Mouse (Mus musculus) heart, adult 2 months (tissue): ENCODE measurements at regions not wholly inside any gene's neighbourhood (a gene's known extent, or its start where the extent isn't known, plus 50 kb on each side); places are given as distances from the start of the nearest gene placed in this dataset.

Experiments used
- CTCF ChIP-seq: fragments of 200-600 bp; IDR thresholded peaks from 2 replicates; pipeline ENCODE4 v1.8.1; 2022; ENCODE audit warnings: antibody characterized with exemption, mild to moderate bottlenecking, moderate library complexity
- EP300 ChIP-seq: fragments of 200-500 bp; IDR thresholded peaks from 2 replicates; pipeline ENCODE4 v1.6.1; 2011; ENCODE audit warnings: low read depth, low read length, control low read depth; ENCODE audit not compliant: insufficient read depth
- POLR2A ChIP-seq: fragments of 200-500 bp; IDR thresholded peaks from 2 replicates; pipeline ENCODE4 v1.6.1; 2011; ENCODE audit warnings: mild to moderate bottlenecking, low read depth, low read length, control low read depth; ENCODE audit not compliant: insufficient read depth

GRCm38 (mm10) chr9:91900956-91901355 lies 291.8 kb upstream of the Plscr5 start:
- TF ChIP-seq CTCF (no peak), POLR2A (no peak), EP300 (no peak)
